In genomic region chr15:27923280-27923986, GRCm38 (mm10) we compare ENCODE assay signal across 7 mouse cellular contexts.
DNase-seq lines count a peak whose midpoint lies in the region; ATAC-seq lines count a peak whose summit lies in the region.

No protein-coding gene starts in this region.

- H3K27me3 ChIP-seq in hindbrain, embryonic 12.5 days = no peaks in the 10 kb centered on the region

- H3K4me1 ChIP-seq in hindbrain, embryonic 12.5 days = peaks cover 60% of the 10 kb centered on the region

- peak; percentile 90 for ATAC-seq in hindbrain, embryonic 12.5 days (ENCODE audit: low FRiP score)

- H3K36me3 ChIP-seq in hindbrain, embryonic 12.5 days = no peaks in the 10 kb centered on the region

- no peaks in the 10 kb centered on the region for H3K9me3 ChIP-seq in hindbrain, embryonic 12.5 days (replicated peaks)

- peak overlapping the region; percentile 28 for H3K4me3 ChIP-seq in hindbrain, embryonic 12.5 days

- peak overlapping the region; percentile 73; the same call in 1 of the 2 replicates for H3K27ac ChIP-seq in hindbrain, embryonic 12.5 days

- 0 out of 2 replicates have a peak overlapping the region, but pooled peaks have one; percentile 45 for H3K9ac ChIP-seq in hindbrain, embryonic 12.5 days

- H3K4me2 ChIP-seq in hindbrain, embryonic 12.5 days (replicated peaks) = peak overlapping the region; percentile 60

- DNase-seq in ZHBTc4 (ENCODE audit: low read depth, low spot score) = peak; percentile 70
- peak; percentile 83 to 87 for DNase-seq in cerebellum, postnatal 10 days
- DNase-seq in frontal cortex, postnatal 10 days (ENCODE audit: low spot score in 2 of 2) = peak; percentile 76 to 80
- DNase-seq in left cerebral cortex, adult 11 months (ENCODE audit: low spot score) = peak; percentile 55
- peak; percentile 85 for DNase-seq in lung, postnatal 36 days
- DNase-seq in right cerebral cortex, adult 2 months (ENCODE audit: low spot score in 2 of 2) = peak; percentile 69 to 82

- WGBS in hindbrain, embryonic 12.5 days = 10% methylated on average over 21 of the region's 21 CpGs

Comparison
In these comparisons a context has a peak if more than half of its experiments do, and no peak if none do; other contexts are left out.
1. Peak in every context shown above with its lines: DNase-seq, ATAC-seq, H3K4me3 ChIP-seq and H3K27ac ChIP-seq.